Mouse (Mus musculus): ENCODE data around the gene Polr2h.
"Not testable (repeated sequence)": the region's sequence is repeated elsewhere in the genome, so short reads cannot be mapped to it uniquely, and the experiment has no call there.

Polr2h gene

DNA sequence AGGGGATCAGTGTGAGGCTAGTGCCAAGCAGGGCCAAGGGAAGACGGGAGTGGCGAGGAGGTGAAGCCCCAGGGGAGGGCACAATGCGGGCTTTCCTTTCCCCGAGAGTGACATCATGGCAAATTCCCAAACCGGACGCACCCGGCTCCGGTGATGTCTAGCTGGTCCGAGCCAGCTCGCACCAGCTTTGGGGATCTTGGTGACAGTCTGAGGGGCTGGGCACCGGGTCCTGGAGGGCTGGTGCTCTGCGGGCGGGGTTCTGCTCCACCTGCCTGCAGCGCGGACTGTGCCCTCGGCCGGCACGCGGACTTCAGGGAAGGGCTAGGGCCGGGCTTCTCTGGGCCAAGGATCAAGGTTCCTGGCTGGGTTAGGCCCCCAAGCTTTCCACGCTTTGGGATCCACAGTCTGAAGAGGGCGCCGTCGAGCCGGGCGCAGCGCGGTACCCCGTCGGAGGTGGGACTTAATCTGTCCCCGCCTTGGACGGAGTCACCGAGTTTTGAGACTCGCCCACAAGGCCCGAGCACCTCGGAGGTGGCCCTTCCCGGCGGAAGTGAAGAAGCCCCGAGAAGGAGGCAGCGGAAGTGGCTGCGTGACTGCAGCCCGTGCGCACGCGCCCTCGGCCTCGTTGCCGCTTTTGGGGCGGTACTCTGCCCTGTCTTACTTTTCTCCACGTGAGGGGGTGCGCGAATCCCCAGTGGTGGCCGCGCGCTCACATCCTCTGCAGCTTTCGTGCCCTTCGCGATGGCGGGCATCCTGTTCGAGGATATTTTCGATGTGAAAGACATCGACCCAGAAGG, at the start of gene Polr2h, which contains the start of gene Clcn2:
Polr2h (plus strand) TSS at position 485 of the 797 bp plus-strand sequence.
Clcn2 (minus strand) TSS at position 566 of the 797 bp plus-strand sequence.
- DNase-seq (ENCODE audit: low read depth, low spot score) = peak; percentile 98

DNA sequence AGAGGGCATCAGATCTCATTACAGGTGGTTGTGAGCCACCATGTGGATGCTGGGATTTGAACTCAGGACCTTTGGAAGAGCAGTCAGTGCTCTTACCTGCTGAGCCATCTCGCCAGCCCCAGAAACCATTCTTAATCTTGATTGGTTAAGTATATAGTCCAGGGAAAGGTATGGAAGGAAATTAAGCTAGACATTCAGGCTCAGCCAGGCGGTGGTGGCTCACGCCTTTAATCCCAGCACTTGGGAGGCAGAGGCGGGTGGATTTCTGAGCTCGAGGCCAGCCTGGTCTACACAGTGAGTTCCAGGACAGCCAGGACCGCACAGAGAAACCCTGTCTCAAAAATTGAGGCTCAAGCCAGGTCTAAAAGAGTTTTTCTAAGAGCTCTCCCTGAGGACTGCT, 49.5 kb upstream of the Polr2h start, which contains the start of gene Eif4g1:
Eif4g1 (plus strand) TSS at position 301 of the 400 bp plus-strand sequence.
- DNase-seq (ENCODE audit: low read depth, low spot score) = not testable (repeated sequence)

- no peak for DNase-seq (ENCODE audit: low read depth, low spot score)
Observed at GRCm38 (mm10) chr16:20670291-20670690, 47.2 kb upstream of the Polr2h start.

- no peak for DNase-seq (ENCODE audit: low read depth, low spot score)
Observed at GRCm38 (mm10) chr16:20671886-20672285, 45.6 kb upstream of the Polr2h start.

- peak; percentile 93 for DNase-seq (ENCODE audit: low read depth, low spot score)
Observed at GRCm38 (mm10) chr16:20672500-20672902, 45.0 kb upstream of the Polr2h start.

DNA sequence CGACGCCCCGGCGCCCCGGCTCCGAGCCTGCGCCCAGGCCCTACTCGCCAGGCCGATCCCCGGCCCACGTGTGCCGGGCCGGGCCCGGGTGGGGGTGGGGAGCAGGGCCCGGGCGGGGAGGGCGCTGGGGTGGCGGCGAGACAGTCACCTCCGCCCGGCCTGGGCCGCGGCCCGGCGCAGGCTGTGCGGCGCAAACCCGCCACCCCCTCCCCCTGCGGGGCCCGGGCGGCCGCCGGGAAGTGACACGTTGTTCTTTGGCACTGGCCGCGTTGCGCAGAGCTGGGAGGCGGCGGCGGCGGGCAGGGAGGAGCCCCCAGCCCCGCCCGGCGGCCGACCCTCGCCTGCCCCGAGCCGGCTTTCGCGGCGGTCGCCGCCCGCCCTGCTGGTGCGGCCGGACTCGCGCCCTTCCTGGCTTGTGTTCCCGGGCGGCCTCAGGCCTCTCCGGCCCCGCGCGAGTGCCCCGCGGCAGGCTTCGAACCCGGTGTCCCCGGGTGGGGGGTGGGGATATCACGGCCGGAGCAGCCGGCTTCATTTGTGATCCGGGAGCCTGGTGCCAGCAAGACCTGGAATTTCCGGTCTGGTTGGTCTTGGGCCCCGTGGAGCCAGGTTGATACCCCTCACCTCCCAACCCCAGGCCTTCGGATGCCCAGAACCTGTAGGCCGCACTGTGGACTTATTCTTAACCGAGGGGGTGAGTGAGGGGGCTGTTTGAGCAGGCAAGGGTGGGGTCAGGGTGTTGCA, 44.3 kb upstream of the Polr2h start:
- DNase-seq (ENCODE audit: low read depth, low spot score) = no peak

GRCm38 (mm10) chr16:20673706-20674303, 43.7 kb upstream of the Polr2h start:
- no peak for DNase-seq (ENCODE audit: low read depth, low spot score)

GRCm38 (mm10) chr16:20675213-20675612, 42.3 kb upstream of the Polr2h start:
- no peak for DNase-seq (ENCODE audit: low read depth, low spot score)

GRCm38 (mm10) chr16:20676702-20677101, 40.8 kb upstream of the Polr2h start:
- no peak for DNase-seq (ENCODE audit: low read depth, low spot score)

DNA sequence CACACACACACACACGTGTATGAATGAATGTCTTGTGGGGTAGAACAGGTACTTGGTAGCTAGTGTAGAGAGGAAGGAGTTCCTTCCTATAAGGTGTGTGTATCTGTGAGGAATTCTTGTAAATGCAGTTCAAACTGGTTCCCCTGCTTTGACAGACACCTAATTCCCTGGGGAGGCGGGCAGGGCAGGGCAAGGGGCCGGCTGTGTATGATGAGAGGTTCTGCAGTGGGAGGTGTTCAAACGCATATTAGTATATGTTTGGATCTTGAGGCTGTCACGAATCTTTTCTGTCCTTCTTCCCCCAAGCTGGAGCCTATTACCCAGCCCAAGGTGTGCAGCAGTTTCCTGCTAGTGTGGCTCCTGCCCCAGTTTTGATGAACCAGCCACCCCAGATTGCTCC, 40.1 kb upstream of the Polr2h start:
- no peak for DNase-seq (ENCODE audit: low read depth, low spot score)

- DNase-seq (ENCODE audit: low read depth, low spot score) = no peak
Observed at GRCm38 (mm10) chr16:20677974-20678675, 39.3 kb upstream of the Polr2h start.

DNA sequence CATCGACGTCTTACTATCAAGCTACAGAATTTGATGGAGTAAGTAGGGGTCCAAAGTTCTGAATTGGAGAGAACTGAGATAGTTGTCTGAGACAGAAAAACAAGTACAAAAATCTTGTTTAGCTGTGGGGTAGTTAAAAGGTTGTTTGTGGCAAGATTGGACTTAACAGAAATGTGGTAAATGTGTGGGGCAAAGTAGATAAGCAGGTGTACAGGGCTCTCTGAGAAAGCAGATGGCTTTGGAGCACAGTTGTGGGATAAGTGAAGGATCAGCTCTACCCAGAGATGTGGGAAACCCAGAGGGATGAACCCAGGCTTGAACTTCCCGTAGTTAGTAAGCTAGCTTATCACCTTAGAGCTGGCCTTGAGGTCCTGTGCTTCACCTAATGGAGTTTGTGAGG, 26.7 kb upstream of the Polr2h start:
- no peak for DNase-seq (ENCODE audit: low read depth, low spot score)

GRCm38 (mm10) chr16:20691617-20692016, 25.8 kb upstream of the Polr2h start:
- DNase-seq (ENCODE audit: low read depth, low spot score) = no peak

- DNase-seq (ENCODE audit: low read depth, low spot score) = no peak
Observed at GRCm38 (mm10) chr16:20692241-20692965, 25.1 kb upstream of the Polr2h start.

DNA sequence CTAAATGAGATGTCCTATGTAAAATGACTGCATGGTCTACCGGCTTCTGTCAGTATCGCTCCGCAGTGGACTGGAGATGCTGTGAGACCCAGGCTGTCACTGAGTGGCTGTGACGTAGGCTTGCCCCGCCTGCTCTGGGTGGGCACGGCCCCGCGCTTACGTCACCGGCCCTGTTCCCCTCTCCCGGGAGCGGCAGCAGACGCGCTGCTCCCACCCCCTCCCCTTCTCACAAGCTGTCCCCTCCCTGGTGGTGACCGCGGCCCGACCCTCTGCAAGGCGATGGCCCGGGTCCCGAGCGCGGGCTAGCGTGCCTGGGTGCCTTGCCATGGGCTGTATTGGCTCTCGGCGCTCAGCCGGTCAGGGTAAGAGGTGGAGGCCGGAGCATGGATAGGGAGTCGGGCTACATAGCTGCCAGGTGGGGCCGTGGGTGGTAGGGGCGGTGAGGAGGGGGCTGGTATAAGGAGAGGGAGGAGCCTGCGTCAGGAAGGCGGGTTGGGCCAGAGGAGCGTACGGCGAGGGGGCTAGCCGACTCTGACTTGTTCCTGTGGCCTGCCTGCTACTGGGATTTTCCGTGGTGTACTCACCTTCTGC, 24.3 kb upstream of the Polr2h start, which contains the start of gene Fam131a:
Fam131a (plus strand) TSS at position 131 of the 591 bp plus-strand sequence.
- peak; percentile 90 for DNase-seq (ENCODE audit: low read depth, low spot score)

GRCm38 (mm10) chr16:20694781-20695180, 22.7 kb upstream of the Polr2h start:
- DNase-seq (ENCODE audit: low read depth, low spot score) = peak; percentile 93

GRCm38 (mm10) chr16:20695622-20696323, 21.7 kb upstream of the Polr2h start:
- peak; percentile 91 for DNase-seq (ENCODE audit: low read depth, low spot score)

DNA sequence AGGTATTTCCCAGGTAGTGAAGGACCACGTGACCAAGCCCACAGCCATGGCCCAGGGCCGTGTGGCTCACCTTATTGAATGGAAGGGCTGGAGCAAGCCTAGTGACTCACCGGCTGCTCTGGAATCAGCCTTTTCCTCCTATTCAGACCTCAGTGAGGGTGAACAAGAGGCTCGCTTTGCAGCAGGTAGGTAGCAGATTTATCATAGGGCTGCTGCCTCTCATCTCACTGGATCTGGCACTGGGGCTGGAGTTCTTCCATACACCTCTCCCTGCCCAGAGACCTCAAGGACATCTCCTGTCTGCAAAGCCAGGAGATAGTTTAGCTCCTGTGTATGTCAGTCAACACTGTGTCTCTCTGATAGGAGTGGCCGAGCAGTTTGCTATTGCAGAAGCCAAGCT, 18.2 kb upstream of the Polr2h start:
- no peak for DNase-seq (ENCODE audit: low read depth, low spot score)

DNA sequence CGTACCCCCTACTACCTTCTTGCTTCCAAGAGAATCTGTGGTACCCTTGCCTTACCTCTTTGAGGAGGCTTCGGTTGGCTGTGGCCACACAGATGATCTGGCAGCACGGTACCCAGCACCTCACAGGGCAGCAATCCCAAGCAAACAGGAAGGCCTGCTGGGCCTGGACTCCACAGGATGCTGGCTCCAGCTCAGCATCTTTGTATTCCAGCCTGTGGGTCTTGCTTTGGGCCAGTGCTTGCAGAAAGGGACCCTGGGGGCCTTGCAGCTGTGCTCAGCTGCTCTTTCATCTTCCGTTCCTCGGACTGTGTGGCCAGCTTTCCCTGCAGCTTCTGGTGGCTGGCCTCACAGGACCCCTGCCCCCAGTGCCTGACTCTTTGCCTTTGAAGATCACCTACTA, 17.4 kb upstream of the Polr2h start:
- no peak for DNase-seq (ENCODE audit: low read depth, low spot score)

DNA sequence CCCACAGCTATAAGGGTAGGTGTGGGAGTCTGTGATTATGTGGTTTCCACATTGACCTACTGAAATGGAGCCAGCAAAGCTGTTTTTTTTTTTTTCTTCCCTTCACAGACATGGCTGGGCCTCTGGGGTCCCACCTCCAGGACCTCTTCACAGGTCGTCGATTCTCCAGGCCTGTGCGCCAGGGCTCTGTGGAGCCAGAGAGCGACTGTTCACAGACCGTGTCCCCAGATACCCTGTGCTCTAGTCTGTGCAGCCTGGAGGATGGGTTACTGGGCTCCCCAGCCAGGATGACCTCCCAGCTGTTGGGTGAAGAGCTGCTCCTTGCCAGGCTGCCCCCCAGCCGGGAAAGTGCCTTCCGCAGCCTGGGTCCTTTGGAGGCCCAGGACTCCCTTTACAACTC, 16.1 kb upstream of the Polr2h start:
- DNase-seq (ENCODE audit: low read depth, low spot score) = no peak
